Mouse (Mus musculus) megakaryocyte, embryonic 14.5 days (primary cell): Measurements from ENCODE around the gene Myf5. TPM values are rescaled to one million over a fixed set of nuclear protein-coding genes. Genes with fewer than 3 reads are reported as not detected.

Experiments
- H3K27me3 ChIP-seq: replicated peaks from 2 replicates; pipeline ENCODE3; 2012; ENCODE audit warnings: inconsistent platforms
- H3K36me3 ChIP-seq: replicated peaks from 2 replicates; pipeline ENCODE3; 2012; ENCODE audit warnings: low read length, inconsistent platforms, mixed read lengths
- H3K4me1 ChIP-seq: 2 replicates; pipeline ENCODE4 v1.6.1; 2012; ENCODE audit warnings: inconsistent platforms
- H3K4me3 ChIP-seq: replicated peaks from 2 replicates; pipeline ENCODE3; 2012; ENCODE audit warnings: moderate library complexity, mild to moderate bottlenecking, inconsistent platforms
- H3K9me3 ChIP-seq: 2 replicates; pipeline ENCODE4 v1.6.1; 2012; ENCODE audit warnings: inconsistent platforms
- FLI1 ChIP-seq: IDR thresholded peaks from 2 replicates; pipeline ENCODE4 v1.6.1; 2012; ENCODE audit warnings: low read length, inconsistent platforms, mixed read lengths
- GATA1 ChIP-seq: IDR thresholded peaks from 3 replicates; pipeline ENCODE4 v1.6.1; 2012; ENCODE audit warnings: mixed read lengths, low read length, inconsistent platforms, borderline replicate concordance
- polyA plus RNA-seq: library from polyadenylated mRNA; stranded (reverse); fragments of >175 nt; gene quantifications from 2 replicates; pipeline ENCODE4 v1.2.3, GENCODE M21; 2012; ENCODE audit warnings: low replicate concordance; ENCODE audit not compliant: insufficient read depth

The Myf5 gene
- polyA plus RNA-seq, 1 experiment: not detected

DNA sequence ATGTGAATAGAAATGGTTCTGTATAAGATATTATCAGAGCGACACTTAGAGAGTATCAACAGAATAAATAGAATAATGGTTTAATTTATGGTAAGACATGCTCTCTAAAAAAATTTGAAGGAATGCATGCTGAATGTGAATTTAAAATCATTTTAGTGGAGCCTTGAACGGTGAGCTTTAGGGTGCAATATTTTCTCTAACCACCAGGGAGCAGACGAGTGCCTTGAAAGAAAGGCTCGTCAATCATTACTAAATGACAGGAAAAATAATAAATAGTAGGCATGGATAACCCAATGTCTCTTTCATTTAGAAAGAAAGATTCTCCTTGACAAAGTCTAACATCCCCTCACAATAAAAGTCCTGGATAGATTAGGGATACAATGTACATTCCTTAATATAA lies 43.2 kb downstream of the Myf5 start:
- Histone ChIP-seq H3K4me3 (no peak overlapping the region), H3K36me3 (no peaks in the 10 kb centered on the region), H3K27me3 (no peaks in the 10 kb centered on the region), H3K4me1 (no peaks in the 10 kb centered on the region), H3K9me3 (no peaks in the 10 kb centered on the region)
- TF ChIP-seq FLI1 (no peak), GATA1 (no peak)

DNA sequence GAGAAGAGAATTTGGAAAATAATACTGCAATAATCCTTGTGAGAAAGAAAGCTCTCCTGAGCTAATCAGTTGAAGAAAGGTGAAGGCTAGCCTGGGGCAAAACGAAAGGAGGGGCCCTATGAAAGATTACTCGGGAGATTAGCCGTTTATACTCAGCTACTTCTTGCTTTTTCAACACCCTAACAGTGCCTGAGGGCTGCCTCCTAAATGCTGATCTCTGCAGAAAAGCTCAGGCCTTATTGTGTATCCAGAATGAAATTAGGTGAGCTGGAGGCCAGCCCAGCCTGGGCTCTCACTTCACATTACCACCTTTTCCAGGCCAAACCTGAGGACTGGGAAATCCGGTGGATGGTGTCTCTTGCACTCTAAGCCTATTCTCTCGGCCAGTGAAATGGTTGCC lies 49.0 kb downstream of the Myf5 start:
- H3K27me3 ChIP-seq: no peaks in the 10 kb centered on the region
- H3K4me3 ChIP-seq: no peak overlapping the region
- peaks cover 4% of the 10 kb centered on the region; the same call in 1 of the 2 replicates for H3K9me3 ChIP-seq
- no peak for TF ChIP-seq GATA1
- TF ChIP-seq FLI1: no peak
- no peaks in the 10 kb centered on the region for H3K4me1 ChIP-seq
- H3K36me3 ChIP-seq: no peaks in the 10 kb centered on the region

Other genes starting within 250 kb of the Myf5 start
- not detected in 2 replicates for gene Lin7a, start 214.4 kb downstream of the Myf5 start, polyA plus RNA-seq
- not detected in 2 replicates for gene Myf6, start 8.6 kb upstream of the Myf5 start, polyA plus RNA-seq
- not detected in 2 replicates for gene Ptprq, start 233.9 kb upstream of the Myf5 start, polyA plus RNA-seq